Mouse (Mus musculus) forebrain, embryonic 15.5 days (tissue): Measurements from ENCODE around the gene Mrpl43. TPM values are rescaled to one million over a fixed set of nuclear protein-coding genes. Genes with fewer than 3 reads are reported as not detected.
A peak's percentile ranks its signal among the peaks of the same experiment; 100 is the strongest.

Experiments
- ATAC-seq: fragments of 200-750 bp; cut with Nextera tagmentation; replicated peaks from 2 replicates; pipeline ENCODE4 v1.8.0; 2017; ENCODE audit warnings: mild to moderate bottlenecking, moderate TSS enrichment, moderate library complexity
- H3K27ac ChIP-seq: fragments of 300-500 bp; sonication (generic); replicated peaks from 2 replicates; pipeline ENCODE4 v1.5.1; 2015; ENCODE audit warnings: mild to moderate bottlenecking, inconsistent platforms
- H3K27me3 ChIP-seq: fragments of 300-500 bp; sonication (generic); 2 replicates; pipeline ENCODE4 v1.6.1; 2015; ENCODE audit warnings: inconsistent platforms
- H3K36me3 ChIP-seq: fragments of 300-500 bp; sonication (generic); 2 replicates; pipeline ENCODE4 v1.6.1; 2015; ENCODE audit warnings: mild to moderate bottlenecking, inconsistent platforms
- H3K4me1 ChIP-seq: fragments of 300-500 bp; sonication (generic); 2 replicates; pipeline ENCODE4 v1.6.1; 2015; ENCODE audit warnings: inconsistent platforms
- H3K4me2 ChIP-seq: fragments of 300-500 bp; sonication (generic); replicated peaks from 2 replicates; pipeline ENCODE4 v1.6.1; 2015; ENCODE audit warnings: mild to moderate bottlenecking, inconsistent platforms
- H3K4me3 ChIP-seq: fragments of 300-500 bp; sonication (generic); 2 replicates; pipeline ENCODE4 v1.5.1; 2015; ENCODE audit warnings: mild to moderate bottlenecking, inconsistent platforms
- H3K9ac ChIP-seq: fragments of 300-500 bp; sonication (generic); replicated peaks from 2 replicates; pipeline ENCODE4 v1.6.1; 2015; ENCODE audit warnings: mild to moderate bottlenecking, inconsistent platforms
- H3K9me3 ChIP-seq: fragments of 300-500 bp; sonication (generic); 2 replicates; pipeline ENCODE4 v1.6.1; 2016; ENCODE audit warnings: inconsistent platforms
- WGBS: fragments of 180-500 bp; shearing (Covaris S2); methylation state at CpG from one replicate; pipeline ENCODE4 v1.1.7; 2015; ENCODE audit warnings: mixed read lengths; 5-methylcytosine and 5-hydroxymethylcytosine counted together
- polyA plus RNA-seq: library from polyadenylated mRNA; unstranded; fragments of >200 nt; fragmentation: Nextera tagmentation; extraction: Ambion mirVana; gene quantifications from 2 replicates; pipeline ENCODE4 v1.2.1, GENCODE M21; 2015

Mrpl43 gene
- polyA plus RNA-seq, 1 experiment from 2014 or later: 87.1 TPM

DNA sequence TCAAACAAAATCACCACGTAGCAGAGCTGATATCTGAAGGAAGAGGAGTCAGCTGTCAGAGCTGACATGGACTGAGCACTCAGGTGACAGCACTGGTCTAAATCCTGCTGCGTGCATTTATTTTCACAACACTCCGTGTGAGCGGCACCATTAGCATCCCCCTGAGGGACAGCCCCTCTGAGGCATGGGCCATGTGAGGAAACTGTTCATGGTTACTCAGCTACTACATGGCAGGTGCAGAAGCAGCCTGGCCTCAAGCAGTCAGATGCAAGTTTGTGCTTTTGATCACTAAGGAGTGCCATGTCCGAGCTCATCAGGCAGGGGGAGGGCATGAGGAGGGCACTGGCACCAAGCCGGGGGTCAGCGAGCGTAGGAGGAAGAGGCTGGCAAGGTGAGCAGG lies 6.6 kb downstream of the Mrpl43 start:
- H3K36me3 ChIP-seq: peaks cover 75% of the 10 kb centered on the region
- WGBS: 88% methylated on average over 8 of the region's 8 CpGs
- no peak overlapping the region for H3K4me3 ChIP-seq
- H3K9ac ChIP-seq: no peak overlapping the region
- H3K4me2 ChIP-seq: no peak overlapping the region
- no peaks in the 10 kb centered on the region for H3K27me3 ChIP-seq
- H3K27ac ChIP-seq: no peak overlapping the region
- no peak for ATAC-seq
- H3K9me3 ChIP-seq: no peaks in the 10 kb centered on the region
- H3K4me1 ChIP-seq: no peaks in the 10 kb centered on the region

DNA sequence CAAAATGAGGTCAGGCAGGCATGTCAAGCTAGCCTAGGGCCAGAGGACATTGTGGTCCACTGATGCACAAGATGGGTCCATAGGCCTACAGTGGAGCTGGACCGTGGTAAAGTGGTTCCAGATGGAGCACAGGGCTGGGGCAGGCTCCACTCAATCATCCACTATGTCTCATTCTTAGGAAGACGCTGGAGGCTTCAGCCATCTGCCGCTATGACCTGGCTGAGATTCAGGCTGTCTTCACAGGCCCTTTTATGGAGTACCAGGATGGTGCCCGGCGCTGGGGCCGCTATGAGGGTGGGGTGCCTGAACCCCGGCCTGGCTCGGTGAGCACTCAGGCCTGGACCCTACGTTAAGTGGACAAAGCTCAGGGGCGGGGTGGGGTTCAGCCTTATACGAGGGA lies 8.5 kb downstream of the Mrpl43 start:
- peaks cover 68% of the 10 kb centered on the region for H3K36me3 ChIP-seq
- 85% methylated on average over 11 of the region's 11 CpGs for WGBS
- ATAC-seq: no peak

DNA sequence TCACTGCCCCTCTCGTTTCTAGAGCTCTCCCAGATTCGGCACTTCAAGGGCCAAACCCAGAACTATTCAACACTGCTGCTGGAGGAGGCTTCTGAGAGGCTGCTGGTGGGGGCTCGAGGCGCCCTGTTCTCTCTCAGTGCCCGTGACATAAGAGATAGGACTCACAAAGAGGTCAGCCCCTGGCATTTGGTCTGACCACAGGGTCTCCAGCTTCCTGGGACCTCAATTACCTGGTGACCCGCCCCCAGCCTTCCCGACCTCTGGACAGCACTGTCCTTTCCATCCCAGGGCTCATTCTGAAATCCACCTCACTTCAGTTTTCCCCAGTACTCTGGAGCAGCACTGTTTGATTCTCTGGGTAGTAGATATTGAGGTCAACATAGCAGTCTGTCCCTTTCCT lies 13.5 kb downstream of the Mrpl43 start:
- no peak for ATAC-seq
- WGBS: 70% methylated on average over 7 of the region's 7 CpGs

More for the DNA sequence above, 8.5 kb downstream of the Mrpl43 start:
- H3K27me3 ChIP-seq: no peaks in the 10 kb centered on the region
- no peak overlapping the region for H3K4me3 ChIP-seq
- no peaks in the 10 kb centered on the region for H3K4me1 ChIP-seq
- H3K9ac ChIP-seq: no peak overlapping the region
- H3K27ac ChIP-seq: no peak overlapping the region
- H3K9me3 ChIP-seq: no peaks in the 10 kb centered on the region
- H3K4me2 ChIP-seq: no peak overlapping the region

GRCm38 (mm10) chr19:44992246-44992645 lies 14.0 kb downstream of the Mrpl43 start:
- WGBS: 65% methylated on average over 7 of the region's 7 CpGs
- Histone ChIP-seq H3K4me2 (no peak overlapping the region), H3K9ac (no peak overlapping the region), H3K9me3 (no peaks in the 10 kb centered on the region), H3K27ac (no peak overlapping the region), H3K4me3 (no peak overlapping the region), H3K4me1 (peaks cover 38% of the 10 kb centered on the region), H3K27me3 (no peaks in the 10 kb centered on the region), H3K36me3 (peaks cover 18% of the 10 kb centered on the region)
- no peak for ATAC-seq

More for the DNA sequence above, 13.5 kb downstream of the Mrpl43 start:
- H3K9me3 ChIP-seq: no peaks in the 10 kb centered on the region
- no peak overlapping the region for H3K4me3 ChIP-seq
- H3K36me3 ChIP-seq: peaks cover 23% of the 10 kb centered on the region
- no peak overlapping the region for H3K4me2 ChIP-seq
- peaks cover 33% of the 10 kb centered on the region for H3K4me1 ChIP-seq
- H3K27ac ChIP-seq: no peak overlapping the region
- H3K9ac ChIP-seq: no peak overlapping the region
- no peaks in the 10 kb centered on the region for H3K27me3 ChIP-seq

GRCm38 (mm10) chr19:44991031-44991430 lies 15.2 kb downstream of the Mrpl43 start:
- H3K4me3 ChIP-seq: no peak overlapping the region
- H3K27ac ChIP-seq: no peak overlapping the region
- no peak overlapping the region for H3K9ac ChIP-seq
- ATAC-seq: no peak
- peak overlapping the region; percentile 86; the same call in 1 of the 2 replicates for H3K4me2 ChIP-seq
- WGBS: 83% methylated on average over 8 of the region's 8 CpGs
- H3K27me3 ChIP-seq: no peaks in the 10 kb centered on the region
- peaks cover 8% of the 10 kb centered on the region; the same call in 1 of the 2 replicates for H3K36me3 ChIP-seq
- no peaks in the 10 kb centered on the region for H3K9me3 ChIP-seq
- peaks cover 42% of the 10 kb centered on the region for H3K4me1 ChIP-seq

- Histone ChIP-seq H3K4me1 (peaks cover 42% of the 10 kb centered on the region), H3K9me3 (no peaks in the 10 kb centered on the region), H3K4me2 (peak overlapping the region; percentile 86), H3K4me3 (peak overlapping the region; percentile 85), H3K9ac (peak overlapping the region; percentile 93), H3K27me3 (no peaks in the 10 kb centered on the region), H3K36me3 (peaks cover 8% of the 10 kb centered on the region; the same call in 1 of the 2 replicates), H3K27ac (peak overlapping the region; percentile 67)
- 6% methylated on average over 22 of the region's 22 CpGs for WGBS
- ATAC-seq: peak; percentile 20; the same call in 1 of the 2 replicates
These were observed 16.4 kb downstream of the Mrpl43 start for GRCm38 (mm10) chr19:44989567-44990495.

DNA sequence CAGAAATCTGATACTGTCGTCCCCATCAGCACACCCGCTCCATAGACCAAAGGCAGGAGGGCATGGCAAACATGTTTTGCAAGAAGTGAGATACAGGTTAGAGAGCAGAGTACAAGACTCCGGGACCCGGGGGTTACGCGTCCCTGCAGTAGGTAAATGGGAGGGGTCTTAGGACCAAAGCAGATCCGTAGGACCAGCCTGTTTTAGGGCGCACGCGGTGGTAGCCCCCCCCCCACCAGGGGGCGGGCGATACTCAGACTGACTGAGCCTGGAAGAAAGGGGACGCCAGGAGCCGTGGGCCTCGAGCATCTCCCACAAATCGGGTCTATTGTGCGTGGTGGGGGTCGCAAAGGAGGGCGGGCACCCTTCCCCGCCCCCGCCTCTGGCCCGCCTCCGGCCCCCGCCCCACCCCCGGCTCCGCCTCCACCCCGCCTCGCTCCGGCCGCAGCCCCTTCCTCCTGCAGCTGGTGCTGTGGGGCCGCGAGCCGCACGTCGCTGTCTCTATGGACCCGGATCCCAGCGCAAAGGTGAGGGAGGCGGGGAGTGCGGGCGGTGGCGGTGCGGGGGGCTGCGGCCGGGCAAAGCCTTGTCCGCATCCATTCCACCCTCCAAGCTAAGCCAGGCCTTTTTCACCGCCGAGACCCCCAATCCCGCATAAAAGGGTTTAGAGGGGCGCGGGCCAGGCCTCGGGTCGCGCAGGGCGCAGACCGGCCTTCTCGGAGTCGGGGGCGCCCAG lies 17.2 kb downstream of the Mrpl43 start, which contains the start of gene Sema4g:
Gene Sema4g, plus strand, starts transcription at position 271 of the 736 bp plus-strand sequence.
- Histone ChIP-seq H3K9ac (peak within 1 kb of the TSS; percentile 93), H3K4me3 (peak within 1 kb of the TSS; percentile 85)
- ATAC-seq: peak; percentile 79

GRCm38 (mm10) chr19:44988321-44988720 lies 17.9 kb downstream of the Mrpl43 start:
- peak overlapping the region; percentile 85 for H3K4me3 ChIP-seq
- peak overlapping the region; percentile 67 for H3K27ac ChIP-seq
- no peaks in the 10 kb centered on the region for H3K9me3 ChIP-seq
- ATAC-seq: no peak
- H3K36me3 ChIP-seq: peaks cover 5% of the 10 kb centered on the region; the same call in 1 of the 2 replicates
- 37% methylated on average over 9 of the region's 9 CpGs for WGBS
- no peaks in the 10 kb centered on the region for H3K27me3 ChIP-seq
- peak overlapping the region; percentile 86 for H3K4me2 ChIP-seq
- peaks cover 42% of the 10 kb centered on the region for H3K4me1 ChIP-seq
- H3K9ac ChIP-seq: peak overlapping the region; percentile 93

More for the DNA sequence above, 17.2 kb downstream of the Mrpl43 start, which contains the start of gene Sema4g:
- Histone ChIP-seq H3K4me2 (peak within 1 kb of the TSS; percentile 86), H3K36me3 (peaks cover 5% of the 10 kb centered on the region; the same call in 1 of the 2 replicates), H3K27me3 (no peaks in the 10 kb centered on the region), H3K9me3 (no peaks in the 10 kb centered on the region), H3K27ac (peak within 1 kb of the TSS; percentile 67), H3K4me1 (peaks cover 42% of the 10 kb centered on the region)
- 1% methylated on average over 51 of the region's 58 CpGs for WGBS

DNA sequence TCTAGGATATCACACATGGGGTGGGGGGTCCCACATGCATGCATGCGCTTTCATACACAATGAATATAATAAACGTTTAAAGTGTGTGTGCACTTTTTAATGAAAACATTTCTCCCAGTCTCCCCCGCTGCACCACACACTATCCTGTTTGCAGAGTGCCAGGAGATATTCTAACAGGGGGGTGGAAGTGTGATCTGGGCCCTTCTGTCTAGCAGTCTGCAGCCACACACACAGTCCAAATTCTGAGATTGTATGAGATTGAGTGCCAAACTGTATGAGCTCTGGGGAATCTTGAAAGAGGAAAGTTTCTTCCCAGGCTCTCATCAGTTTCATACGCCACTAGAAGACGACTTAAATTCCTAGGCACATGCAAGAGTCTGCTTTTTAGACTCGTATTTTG lies 18.4 kb downstream of the Mrpl43 start:
- Histone ChIP-seq H3K9me3 (no peaks in the 10 kb centered on the region), H3K4me2 (no peak overlapping the region), H3K9ac (no peak overlapping the region), H3K4me1 (peaks cover 42% of the 10 kb centered on the region), H3K27ac (peak overlapping the region; percentile 67; the same call in 1 of the 2 replicates), H3K27me3 (no peaks in the 10 kb centered on the region), H3K36me3 (no peaks in the 10 kb centered on the region; the same call in 1 of the 2 replicates), H3K4me3 (no peak overlapping the region)
- WGBS: 52% methylated on average over 6 of the region's 6 CpGs
- ATAC-seq: peak; percentile 59

GRCm38 (mm10) chr19:44987004-44987403 lies 19.2 kb downstream of the Mrpl43 start:
- no peak for ATAC-seq
- peaks cover under 1% of the 10 kb centered on the region for H3K36me3 ChIP-seq
- H3K9me3 ChIP-seq: no peaks in the 10 kb centered on the region
- no peaks in the 10 kb centered on the region for H3K27me3 ChIP-seq
- no peak overlapping the region for H3K4me2 ChIP-seq
- WGBS: 76% methylated on average over 6 of the region's 6 CpGs
- H3K9ac ChIP-seq: no peak overlapping the region
- H3K4me1 ChIP-seq: peaks cover 42% of the 10 kb centered on the region
- no peak overlapping the region for H3K4me3 ChIP-seq
- H3K27ac ChIP-seq: peak overlapping the region; percentile 12; the same call in 1 of the 2 replicates

GRCm38 (mm10) chr19:44985159-44985988 lies 20.9 kb downstream of the Mrpl43 start:
- Histone ChIP-seq H3K9ac (no peak overlapping the region), H3K4me1 (peaks cover 27% of the 10 kb centered on the region), H3K36me3 (peaks cover 13% of the 10 kb centered on the region), H3K9me3 (no peaks in the 10 kb centered on the region), H3K4me3 (no peak overlapping the region), H3K4me2 (no peak overlapping the region), H3K27me3 (no peaks in the 10 kb centered on the region), H3K27ac (no peak overlapping the region)
- ATAC-seq: no peak
- 77% methylated on average over 5 of the region's 5 CpGs for WGBS
